Mouse (Mus musculus): ENCODE measurements around the gene Mthfsl.
"Not testable (repeated sequence)": the region's sequence is repeated elsewhere in the genome, so short reads cannot be mapped to it uniquely, and the experiment has no call there.

- not testable (repeated sequence) for TF ChIP-seq CTCF (IDR thresholded peaks at IDR 0.05; ENCODE audit: control insufficient read depth, insufficient read depth, insufficient read length); MYOG (IDR thresholded peaks at IDR 0.05; ENCODE audit: control insufficient read depth, extremely low read depth, insufficient read length)
Measured at GRCm38 (mm10) chr9:88728311-88728710, 8.2 kb upstream of the Mthfsl start.
